Mouse (Mus musculus): ENCODE measurements around the gene 4930524B15Rik. TPM values are rescaled to one million over a fixed set of nuclear protein-coding genes. Genes with fewer than 3 reads are reported as not detected.
"Not testable (repeated sequence)": the region's sequence is repeated elsewhere in the genome, so short reads cannot be mapped to it uniquely, and the experiment has no call there.

4930524B15Rik gene
- polyA plus RNA-seq, 1 experiment, result not detected

DNA sequence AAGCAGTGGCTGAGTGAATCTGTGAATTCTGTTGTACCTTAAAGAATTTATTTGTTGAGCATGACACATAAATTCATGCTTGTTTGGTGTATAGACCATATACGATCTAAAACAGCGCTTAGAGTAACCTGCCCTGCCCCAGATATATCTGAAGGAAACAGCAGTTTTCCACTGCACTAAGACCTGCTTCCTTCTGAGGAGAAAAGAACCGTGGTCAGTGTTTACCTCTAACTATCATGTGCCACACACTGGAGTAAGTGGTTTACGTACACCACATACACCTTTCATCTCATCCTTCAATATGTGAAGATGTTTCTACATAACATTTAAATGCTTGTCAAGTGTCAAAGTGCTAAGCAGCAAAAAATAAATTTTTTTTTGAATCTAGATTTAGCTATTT, 8.7 kb downstream of the 4930524B15Rik start:
- Histone ChIP-seq H3K4me3 (ENCODE audit: insufficient read depth, low read depth, low read length) (no peak overlapping the region), H3K27me3 (replicated peaks; ENCODE audit: control insufficient read depth, insufficient read depth, low read length) (no peaks in the 10 kb centered on the region), H3K4me1 (ENCODE audit: control insufficient read depth, insufficient read depth, low read length) (no peaks in the 10 kb centered on the region; the same call in 1 of the 2 replicates), H3K27ac (ENCODE audit: insufficient read depth, low read depth, low read length) (no peak overlapping the region), H3K36me3 (ENCODE audit: control insufficient read depth, insufficient read depth, low read length) (no peaks in the 10 kb centered on the region)
- 73% methylated on average over 4 of the region's 4 CpGs for WGBS
- TF ChIP-seq CTCF (conservative IDR thresholded peaks at IDR 0.05; ENCODE audit: insufficient read depth, insufficient read length, low read depth, low read length), result no peak
- TF ChIP-seq POLR2A (IDR thresholded peaks at IDR 0.05; ENCODE audit: low read depth, low read length), result no peak
- no peak for DNase-seq

DNA sequence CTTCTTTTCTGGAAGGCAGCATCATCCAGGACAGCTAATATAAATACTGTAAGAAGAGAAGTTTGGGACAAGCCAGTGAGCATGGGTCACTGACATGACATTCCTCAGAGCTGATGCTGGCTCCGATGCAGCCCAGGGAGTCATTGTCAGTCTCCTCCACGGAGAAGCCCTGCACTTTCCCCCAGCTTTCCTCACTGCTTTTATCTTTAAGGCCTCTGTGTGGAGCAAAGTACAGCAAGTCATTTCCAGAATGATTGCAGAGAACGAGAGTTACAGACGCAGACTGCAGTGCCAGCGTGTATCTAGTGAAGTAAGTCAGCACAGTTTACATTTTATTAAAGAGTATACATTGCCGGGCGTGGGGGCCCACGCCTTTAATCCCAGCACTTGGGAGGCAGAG, 9.4 kb downstream of the 4930524B15Rik start:
- H3K4me3 ChIP-seq (ENCODE audit: insufficient read depth, low read depth, low read length), result no peak overlapping the region
- no peaks in the 10 kb centered on the region for H3K27me3 ChIP-seq (replicated peaks; ENCODE audit: control insufficient read depth, insufficient read depth, low read length)
- TF ChIP-seq CTCF (conservative IDR thresholded peaks at IDR 0.05; ENCODE audit: insufficient read depth, insufficient read length, low read depth, low read length) (no peak), POLR2A (IDR thresholded peaks at IDR 0.05; ENCODE audit: low read depth, low read length) (no peak)
- H3K36me3 ChIP-seq (ENCODE audit: control insufficient read depth, insufficient read depth, low read length), result no peaks in the 10 kb centered on the region
- 58% methylated on average over 8 of the region's 8 CpGs for WGBS
- H3K4me1 ChIP-seq (ENCODE audit: control insufficient read depth, insufficient read depth, low read length), result no peaks in the 10 kb centered on the region; the same call in 1 of the 2 replicates
- DNase-seq, result no peak
- no peak overlapping the region for H3K27ac ChIP-seq (ENCODE audit: insufficient read depth, low read depth, low read length)

DNA sequence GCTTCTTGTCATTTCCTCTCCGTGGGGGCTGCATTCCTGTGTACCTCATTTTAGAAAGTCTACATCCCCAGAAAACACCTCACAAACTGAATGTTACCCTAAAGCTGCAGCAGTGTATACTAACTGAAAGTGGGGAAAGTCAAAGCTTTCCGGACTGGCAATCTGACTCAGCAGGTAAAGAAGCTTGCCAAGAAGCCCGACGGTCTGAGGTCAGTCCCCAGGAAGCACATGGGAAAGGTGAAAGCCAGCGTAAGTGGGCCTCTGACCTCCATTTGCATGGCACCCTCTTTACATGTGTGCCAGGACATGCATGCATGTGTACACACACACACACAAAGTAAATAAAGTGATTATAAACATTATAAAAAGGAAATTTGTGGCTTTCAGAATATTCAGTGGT, 10.3 kb downstream of the 4930524B15Rik start:
- Histone ChIP-seq H3K36me3 (ENCODE audit: control insufficient read depth, insufficient read depth, low read length) (no peaks in the 10 kb centered on the region), H3K4me1 (ENCODE audit: control insufficient read depth, insufficient read depth, low read length) (no peaks in the 10 kb centered on the region; the same call in 1 of the 2 replicates), H3K27me3 (replicated peaks; ENCODE audit: control insufficient read depth, insufficient read depth, low read length) (no peaks in the 10 kb centered on the region), H3K4me3 (ENCODE audit: insufficient read depth, low read depth, low read length) (no peak overlapping the region), H3K27ac (ENCODE audit: insufficient read depth, low read depth, low read length) (no peak overlapping the region)
- TF ChIP-seq CTCF (conservative IDR thresholded peaks at IDR 0.05; ENCODE audit: insufficient read depth, insufficient read length, low read depth, low read length), result no peak
- TF ChIP-seq POLR2A (IDR thresholded peaks at IDR 0.05; ENCODE audit: low read depth, low read length), result no peak
- no peak for DNase-seq
- WGBS, result 64% methylated on average over 5 of the region's 5 CpGs

DNA sequence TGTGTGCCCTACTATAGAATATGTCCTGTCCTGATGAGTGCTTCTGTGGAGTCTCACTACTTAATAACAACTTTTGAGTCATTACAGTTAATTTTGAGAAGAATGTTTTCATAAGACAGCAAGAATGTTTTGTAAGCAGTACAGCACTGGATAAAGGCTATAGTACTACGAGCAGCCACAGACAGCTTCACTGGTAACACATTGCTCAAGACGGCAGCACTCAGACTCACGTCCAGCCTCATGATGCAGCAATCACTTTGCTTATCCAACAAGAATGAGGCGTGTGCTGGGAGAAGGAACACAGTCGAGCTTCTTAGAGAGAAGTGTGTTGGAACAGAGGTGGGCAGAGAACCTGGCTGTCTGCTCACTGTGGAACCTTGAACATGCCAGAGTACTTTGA, 10.7 kb downstream of the 4930524B15Rik start:
- no peak overlapping the region for H3K27ac ChIP-seq (ENCODE audit: insufficient read depth, low read depth, low read length)
- no peak for DNase-seq
- TF ChIP-seq CTCF (conservative IDR thresholded peaks at IDR 0.05; ENCODE audit: insufficient read depth, insufficient read length, low read depth, low read length) (no peak), POLR2A (IDR thresholded peaks at IDR 0.05; ENCODE audit: low read depth, low read length) (no peak)
- no peaks in the 10 kb centered on the region for H3K36me3 ChIP-seq (ENCODE audit: control insufficient read depth, insufficient read depth, low read length)
- no peaks in the 10 kb centered on the region; the same call in 1 of the 2 replicates for H3K4me1 ChIP-seq (ENCODE audit: control insufficient read depth, insufficient read depth, low read length)
- no peak overlapping the region for H3K4me3 ChIP-seq (ENCODE audit: insufficient read depth, low read depth, low read length)
- H3K27me3 ChIP-seq (replicated peaks; ENCODE audit: control insufficient read depth, insufficient read depth, low read length), result no peaks in the 10 kb centered on the region
- WGBS, result 59% methylated on average over 5 of the region's 5 CpGs

DNA sequence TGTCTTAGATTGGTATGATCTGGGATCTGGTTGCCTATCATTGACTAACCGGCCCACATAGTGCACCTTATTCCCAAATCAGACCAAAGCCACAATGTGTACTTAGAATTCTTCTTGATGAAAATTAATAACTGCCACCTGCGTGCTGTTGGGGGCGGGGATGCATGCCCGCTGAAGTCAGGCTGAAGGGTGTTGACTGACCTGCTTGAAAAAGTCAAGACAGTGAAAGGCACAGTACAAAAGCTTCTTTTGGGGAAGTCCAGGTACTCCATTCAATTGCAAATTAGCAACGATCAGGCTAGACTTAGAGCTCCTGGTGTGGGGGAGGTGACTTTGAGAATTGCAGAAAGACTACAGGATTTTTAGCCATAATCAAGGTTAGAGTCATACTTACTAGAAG, 14.7 kb downstream of the 4930524B15Rik start:
- DNase-seq; H3K36me3 ChIP-seq (ENCODE audit: control insufficient read depth, insufficient read depth, low read length); H3K27me3 ChIP-seq (replicated peaks; ENCODE audit: control insufficient read depth, insufficient read depth, low read length); H3K4me3 ChIP-seq (ENCODE audit: insufficient read depth, low read depth, low read length); H3K27ac ChIP-seq (ENCODE audit: insufficient read depth, low read depth, low read length); H3K4me1 ChIP-seq (ENCODE audit: control insufficient read depth, insufficient read depth, low read length): not testable (repeated sequence)
- 92% methylated on average over 5 of the region's 5 CpGs for WGBS

DNA sequence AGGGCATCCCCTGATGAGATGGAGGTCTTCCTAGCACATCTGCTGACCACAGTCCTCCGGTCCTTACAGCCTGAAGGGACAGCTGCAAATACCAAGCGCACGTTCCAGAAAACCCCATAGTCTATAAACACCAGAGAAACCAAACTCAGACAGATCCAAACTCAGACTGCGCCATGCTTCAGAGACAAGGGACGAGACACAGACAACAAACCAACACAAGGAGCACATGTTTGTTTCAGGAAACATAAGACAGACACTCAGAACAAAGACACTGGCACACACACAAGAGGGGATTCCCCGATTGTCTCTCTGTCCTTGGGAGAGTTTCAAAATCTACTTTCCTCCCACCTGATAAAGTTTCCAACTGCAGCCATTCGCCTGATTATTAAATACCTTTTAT, 16.4 kb downstream of the 4930524B15Rik start:
- WGBS, result 93% methylated on average over 7 of the region's 7 CpGs
- DNase-seq, result no peak
- H3K27ac ChIP-seq (ENCODE audit: insufficient read depth, low read depth, low read length), result no peak overlapping the region
- H3K4me1 ChIP-seq (ENCODE audit: control insufficient read depth, insufficient read depth, low read length), result no peaks in the 10 kb centered on the region
- TF ChIP-seq POLR2A (IDR thresholded peaks at IDR 0.05; ENCODE audit: low read depth, low read length) (no peak), CTCF (conservative IDR thresholded peaks at IDR 0.05; ENCODE audit: insufficient read depth, insufficient read length, low read depth, low read length) (no peak)
- no peaks in the 10 kb centered on the region for H3K27me3 ChIP-seq (replicated peaks; ENCODE audit: control insufficient read depth, insufficient read depth, low read length)
- H3K36me3 ChIP-seq (ENCODE audit: control insufficient read depth, insufficient read depth, low read length), result no peaks in the 10 kb centered on the region
- no peak overlapping the region for H3K4me3 ChIP-seq (ENCODE audit: insufficient read depth, low read depth, low read length)

DNA sequence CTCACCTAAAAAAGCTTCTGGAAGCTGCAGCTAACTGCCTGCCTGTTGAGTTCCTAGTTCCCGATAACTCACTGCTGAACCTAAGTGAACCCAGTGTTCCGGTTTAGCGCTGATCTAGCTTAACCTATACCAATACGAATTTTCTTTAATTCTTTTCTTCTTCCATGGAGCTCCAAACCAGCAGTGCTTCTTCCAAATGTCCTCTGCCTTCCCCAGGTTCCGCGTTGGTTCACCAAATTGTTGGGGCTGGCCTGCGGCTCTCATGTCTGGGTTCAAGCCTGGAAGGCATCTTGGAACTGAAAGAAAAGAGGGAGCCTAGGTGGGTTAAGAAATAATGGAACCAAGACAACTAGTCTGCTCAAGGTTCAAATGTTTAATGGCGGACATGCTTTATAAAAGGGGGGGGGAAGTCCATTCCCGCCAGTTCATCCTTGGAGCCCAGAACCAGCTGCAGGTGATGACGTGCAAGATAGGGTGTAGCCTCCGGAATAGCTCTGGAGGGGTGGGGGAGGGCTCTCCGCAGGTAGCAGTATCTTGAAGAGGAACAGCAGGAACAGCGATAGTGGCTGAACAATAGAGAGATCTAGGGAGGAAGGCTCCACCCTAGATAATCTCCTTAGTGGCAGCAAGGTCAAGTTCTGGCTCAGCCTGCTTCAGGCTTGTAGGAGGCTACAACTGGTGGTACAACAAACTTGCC, 17.0 kb downstream of the 4930524B15Rik start:
- DNase-seq; H3K27me3 ChIP-seq (replicated peaks; ENCODE audit: control insufficient read depth, insufficient read depth, low read length); H3K4me3 ChIP-seq (ENCODE audit: insufficient read depth, low read depth, low read length); H3K27ac ChIP-seq (ENCODE audit: insufficient read depth, low read depth, low read length); H3K36me3 ChIP-seq (ENCODE audit: control insufficient read depth, insufficient read depth, low read length); H3K4me1 ChIP-seq (ENCODE audit: control insufficient read depth, insufficient read depth, low read length): not testable (repeated sequence)
- 86% methylated on average over 13 of the region's 13 CpGs for WGBS

DNA sequence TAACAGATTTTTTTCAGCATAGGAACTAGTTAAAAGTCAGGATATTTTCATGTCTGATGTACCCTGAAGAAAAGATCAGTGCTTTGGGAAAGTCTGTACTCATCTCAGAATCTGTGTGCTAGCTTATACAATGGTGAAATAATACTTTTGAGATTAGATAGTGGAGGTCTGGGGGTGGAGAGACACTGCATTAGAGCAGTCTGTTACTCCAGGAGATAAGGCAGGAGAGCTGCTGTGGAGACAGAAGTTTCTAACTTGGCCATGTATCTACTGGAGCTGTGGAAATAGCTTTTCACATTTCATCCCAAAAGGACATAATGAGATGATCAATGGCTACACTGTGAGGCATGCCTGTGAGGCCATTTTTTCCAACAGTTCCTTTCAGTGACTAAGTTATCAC, 17.9 kb downstream of the 4930524B15Rik start:
- TF ChIP-seq CTCF (conservative IDR thresholded peaks at IDR 0.05; ENCODE audit: insufficient read depth, insufficient read length, low read depth, low read length) (no peak), POLR2A (IDR thresholded peaks at IDR 0.05; ENCODE audit: low read depth, low read length) (no peak)
- Histone ChIP-seq H3K4me1 (ENCODE audit: control insufficient read depth, insufficient read depth, low read length) (no peaks in the 10 kb centered on the region), H3K4me3 (ENCODE audit: insufficient read depth, low read depth, low read length) (no peak overlapping the region), H3K36me3 (ENCODE audit: control insufficient read depth, insufficient read depth, low read length) (no peaks in the 10 kb centered on the region), H3K27me3 (replicated peaks; ENCODE audit: control insufficient read depth, insufficient read depth, low read length) (no peaks in the 10 kb centered on the region), H3K27ac (ENCODE audit: insufficient read depth, low read depth, low read length) (no peak overlapping the region)
- DNase-seq, result no peak
